Mouse (Mus musculus) limb, embryonic 15.5 days (tissue): ENCODE results near the gene Dbx2. TPM values are rescaled to one million over a fixed set of nuclear protein-coding genes. Genes with fewer than 3 reads are reported as not detected.
A peak's percentile ranks its signal among the peaks of the same experiment; 100 is the strongest.

Experiments
- ATAC-seq: fragments of 200-750 bp; cut with Nextera tagmentation; 2 replicates; pipeline ENCODE4 v1.8.0; 2017; ENCODE audit warnings: low read depth, moderate TSS enrichment; ENCODE audit not compliant: insufficient number of reproducible peaks, low FRiP score, low TSS enrichment
- H3K27ac ChIP-seq: fragments of 300-500 bp; sonication (generic); 2 replicates; pipeline ENCODE4 v1.5.1; 2015; ENCODE audit warnings: moderate library complexity, mild to moderate bottlenecking, inconsistent platforms
- H3K27me3 ChIP-seq: fragments of 300-500 bp; sonication (generic); 2 replicates; pipeline ENCODE4 v1.6.1; 2015; ENCODE audit warnings: inconsistent platforms
- H3K36me3 ChIP-seq: fragments of 300-500 bp; sonication (generic); 2 replicates; pipeline ENCODE4 v1.6.1; 2015; ENCODE audit warnings: inconsistent platforms
- H3K4me1 ChIP-seq: fragments of 300-500 bp; sonication (generic); 2 replicates; pipeline ENCODE4 v1.6.1; 2015; ENCODE audit warnings: inconsistent platforms
- H3K4me2 ChIP-seq: fragments of 300-500 bp; sonication (generic); 2 replicates; pipeline ENCODE4 v1.6.1; 2015; ENCODE audit warnings: mild to moderate bottlenecking, inconsistent platforms
- H3K4me3 ChIP-seq: fragments of 300-500 bp; sonication (generic); 2 replicates; pipeline ENCODE4 v1.5.1; 2015; ENCODE audit warnings: mild to moderate bottlenecking, inconsistent platforms
- H3K9ac ChIP-seq: fragments of 300-500 bp; sonication (generic); 2 replicates; pipeline ENCODE4 v1.6.1; 2015; ENCODE audit warnings: inconsistent platforms
- H3K9me3 ChIP-seq: fragments of 300-500 bp; sonication (generic); 2 replicates; pipeline ENCODE4 v1.6.1; 2016; ENCODE audit warnings: inconsistent platforms
- WGBS: fragments of 180-500 bp; shearing (Covaris S2); methylation state at CpG from one replicate; pipeline ENCODE4 v1.1.7; 2015; 5-methylcytosine and 5-hydroxymethylcytosine counted together
- polyA plus RNA-seq: library from polyadenylated mRNA; unstranded; fragments of >200 nt; fragmentation: Nextera tagmentation; extraction: Ambion mirVana; gene quantifications from 2 replicates; pipeline ENCODE4 v1.2.1, GENCODE M21; 2015

Dbx2 gene
- polyA plus RNA-seq: 10.8 and 12.7 TPM in 2 replicates

GRCm38 (mm10) chr15:95655860-95656259, at the start of gene Dbx2:
Gene Dbx2, minus strand, starts transcription at chr15:95655960.
- WGBS: 76% methylated on average over 5 of the region's 5 CpGs
- Histone ChIP-seq H3K27ac (no peak within 1 kb of the TSS), H3K9ac (no peak within 1 kb of the TSS), H3K4me3 (peak within 1 kb of the TSS; percentile 47), H3K4me2 (peak within 1 kb of the TSS; percentile 90), H3K36me3 (no peaks in the 10 kb centered on the region), H3K27me3 (peaks cover 45% of the 10 kb centered on the region), H3K9me3 (no peaks in the 10 kb centered on the region), H3K4me1 (peaks cover 20% of the 10 kb centered on the region)
- no peak for ATAC-seq

- no peak overlapping the region for H3K9ac ChIP-seq
These were observed 46.4 kb upstream of the Dbx2 start for GRCm38 (mm10) chr15:95702206-95702605.

DNA sequence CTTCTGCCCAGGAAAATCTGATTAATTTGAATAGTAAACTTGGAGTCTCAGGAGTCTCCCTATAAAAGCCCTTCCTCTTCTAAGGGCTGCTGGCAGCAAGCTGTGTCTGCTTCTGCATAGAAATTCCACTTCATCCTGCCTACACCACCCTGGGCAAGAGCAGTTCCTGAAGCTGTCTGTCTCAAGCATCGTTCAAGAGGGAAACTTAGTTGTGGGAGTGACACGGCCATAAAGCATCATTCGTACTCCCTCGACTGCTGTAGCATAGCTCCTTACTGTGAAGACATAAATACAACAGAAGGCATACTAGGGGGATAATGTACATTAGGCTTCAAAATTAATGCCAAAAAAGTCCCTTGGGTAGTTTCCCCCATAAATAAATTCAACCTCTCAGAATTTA, 45.8 kb upstream of the Dbx2 start:
- ATAC-seq: no peak
- H3K9me3 ChIP-seq: no peaks in the 10 kb centered on the region
- H3K27ac ChIP-seq: no peak overlapping the region
- 34% methylated on average over 4 of the region's 4 CpGs for WGBS
- no peak overlapping the region for H3K9ac ChIP-seq
- H3K27me3 ChIP-seq: no peaks in the 10 kb centered on the region
- no peak overlapping the region for H3K4me2 ChIP-seq
- H3K4me3 ChIP-seq: no peak overlapping the region
- no peaks in the 10 kb centered on the region for H3K36me3 ChIP-seq
- H3K4me1 ChIP-seq: no peaks in the 10 kb centered on the region

More at GRCm38 (mm10) chr15:95702206-95702605, 46.4 kb upstream of the Dbx2 start:
- 55% methylated on average over 9 of the region's 9 CpGs for WGBS
- Histone ChIP-seq H3K9me3 (no peaks in the 10 kb centered on the region), H3K4me2 (no peak overlapping the region), H3K27ac (no peak overlapping the region), H3K4me1 (no peaks in the 10 kb centered on the region), H3K36me3 (no peaks in the 10 kb centered on the region), H3K27me3 (no peaks in the 10 kb centered on the region), H3K4me3 (no peak overlapping the region)
- ATAC-seq: no peak

- no peak for ATAC-seq
- Histone ChIP-seq H3K4me3 (no peak overlapping the region), H3K27ac (no peak overlapping the region), H3K36me3 (no peaks in the 10 kb centered on the region), H3K4me1 (no peaks in the 10 kb centered on the region), H3K9me3 (no peaks in the 10 kb centered on the region), H3K4me2 (no peak overlapping the region), H3K27me3 (no peaks in the 10 kb centered on the region), H3K9ac (no peak overlapping the region)
- 54% methylated on average over 12 of the region's 12 CpGs for WGBS
These were observed 43.6 kb upstream of the Dbx2 start for GRCm38 (mm10) chr15:95699371-95699770.

DNA sequence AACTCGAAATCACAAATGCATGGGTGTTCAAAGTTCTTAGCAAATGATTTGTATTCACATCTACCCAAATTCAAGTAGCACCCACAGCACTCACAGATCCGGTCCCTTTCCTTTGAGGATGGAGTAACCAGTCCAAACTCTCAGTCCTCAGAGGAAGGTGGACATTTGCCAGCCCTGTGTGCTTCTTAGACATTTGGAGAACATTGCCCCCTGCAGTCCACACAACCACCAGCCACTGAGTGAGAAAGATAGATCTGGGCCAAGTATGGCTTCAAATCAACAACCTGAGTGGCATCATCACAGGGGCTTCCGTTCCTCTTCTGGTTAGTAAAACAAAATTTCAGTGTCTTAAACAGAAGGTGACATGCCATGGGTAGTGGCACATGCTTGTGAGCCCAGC, 38.0 kb upstream of the Dbx2 start:
- H3K27ac ChIP-seq: no peak overlapping the region
- no peak overlapping the region for H3K4me2 ChIP-seq
- H3K36me3 ChIP-seq: no peaks in the 10 kb centered on the region
- no peaks in the 10 kb centered on the region for H3K4me1 ChIP-seq
- H3K9ac ChIP-seq: no peak overlapping the region
- no peaks in the 10 kb centered on the region for H3K9me3 ChIP-seq
- whole genome bisulfite sequencing: 82% methylated on average over 3 of the region's 3 CpGs
- no peaks in the 10 kb centered on the region for H3K27me3 ChIP-seq
- no peak for ATAC-seq
- no peak overlapping the region for H3K4me3 ChIP-seq

- Histone ChIP-seq H3K9ac (no peak overlapping the region), H3K9me3 (no peaks in the 10 kb centered on the region), H3K4me3 (no peak overlapping the region), H3K36me3 (no peaks in the 10 kb centered on the region), H3K27ac (no peak overlapping the region), H3K4me2 (no peak overlapping the region), H3K4me1 (no peaks in the 10 kb centered on the region), H3K27me3 (no peaks in the 10 kb centered on the region)
- WGBS: 55% methylated on average over 8 of the region's 8 CpGs
- ATAC-seq: no peak
These were observed 35.8 kb upstream of the Dbx2 start for GRCm38 (mm10) chr15:95691594-95691993.

- no peaks in the 10 kb centered on the region for H3K4me1 ChIP-seq
- no peaks in the 10 kb centered on the region for H3K9me3 ChIP-seq
- 55% methylated on average over 5 of the region's 5 CpGs for WGBS
- H3K27ac ChIP-seq: no peak overlapping the region
- H3K4me3 ChIP-seq: no peak overlapping the region
- no peaks in the 10 kb centered on the region for H3K36me3 ChIP-seq
- no peak overlapping the region for H3K4me2 ChIP-seq
- no peak overlapping the region for H3K9ac ChIP-seq
- H3K27me3 ChIP-seq: no peaks in the 10 kb centered on the region
- no peak for ATAC-seq
These were observed 35.4 kb upstream of the Dbx2 start for GRCm38 (mm10) chr15:95691129-95691528.

DNA sequence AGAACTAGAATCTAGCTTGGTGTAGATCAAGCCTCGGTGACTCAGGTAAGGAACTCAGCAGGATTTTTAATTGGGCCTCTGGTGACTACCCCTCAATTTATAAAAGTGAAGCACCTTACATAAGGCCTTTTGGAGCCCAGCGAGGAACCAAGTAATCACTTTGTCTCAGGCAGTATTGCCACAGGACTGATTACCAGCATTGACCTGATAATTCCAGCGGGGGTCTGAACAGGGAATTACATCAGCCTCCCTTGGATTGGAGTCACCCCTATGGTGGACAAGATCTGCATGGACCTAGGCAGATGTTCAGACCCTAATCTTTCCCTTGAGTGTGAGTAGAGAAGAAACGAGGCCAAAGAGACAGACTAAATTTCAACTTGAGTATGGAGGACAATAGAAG, 26.9 kb upstream of the Dbx2 start:
- H3K4me1 ChIP-seq: no peaks in the 10 kb centered on the region
- WGBS: 88% methylated on average over 4 of the region's 4 CpGs
- no peak for ATAC-seq

DNA sequence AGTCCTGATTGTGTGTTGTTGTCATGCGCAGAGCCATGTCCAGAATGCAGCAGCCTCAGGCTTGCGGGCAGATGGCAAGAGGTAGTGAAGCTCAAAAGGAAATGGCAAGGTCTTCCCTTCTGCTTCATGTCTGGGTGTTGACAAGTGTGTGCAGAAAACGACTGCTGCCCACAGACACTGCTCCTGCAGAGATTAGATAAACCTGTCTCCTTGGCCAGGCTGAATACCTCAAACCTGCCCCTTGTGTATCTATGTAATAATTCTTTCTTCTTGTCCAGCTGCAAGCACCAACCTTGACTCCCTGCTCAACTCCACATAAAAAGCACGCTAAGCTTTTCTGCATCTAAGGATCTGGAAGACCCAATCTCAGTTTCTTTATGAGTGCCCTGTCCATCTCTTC, 19.9 kb upstream of the Dbx2 start:
- Histone ChIP-seq H3K27ac (no peak overlapping the region), H3K4me1 (no peaks in the 10 kb centered on the region), H3K4me2 (no peak overlapping the region), H3K9me3 (no peaks in the 10 kb centered on the region), H3K36me3 (no peaks in the 10 kb centered on the region), H3K27me3 (no peaks in the 10 kb centered on the region), H3K9ac (no peak overlapping the region), H3K4me3 (no peak overlapping the region)
- ATAC-seq: no peak
- 88% methylated on average over 4 of the region's 4 CpGs for WGBS

More for the DNA sequence above, 26.9 kb upstream of the Dbx2 start:
- Histone ChIP-seq H3K36me3 (no peaks in the 10 kb centered on the region), H3K4me3 (no peak overlapping the region), H3K9ac (no peak overlapping the region), H3K27me3 (no peaks in the 10 kb centered on the region), H3K27ac (no peak overlapping the region), H3K9me3 (no peaks in the 10 kb centered on the region), H3K4me2 (no peak overlapping the region)

DNA sequence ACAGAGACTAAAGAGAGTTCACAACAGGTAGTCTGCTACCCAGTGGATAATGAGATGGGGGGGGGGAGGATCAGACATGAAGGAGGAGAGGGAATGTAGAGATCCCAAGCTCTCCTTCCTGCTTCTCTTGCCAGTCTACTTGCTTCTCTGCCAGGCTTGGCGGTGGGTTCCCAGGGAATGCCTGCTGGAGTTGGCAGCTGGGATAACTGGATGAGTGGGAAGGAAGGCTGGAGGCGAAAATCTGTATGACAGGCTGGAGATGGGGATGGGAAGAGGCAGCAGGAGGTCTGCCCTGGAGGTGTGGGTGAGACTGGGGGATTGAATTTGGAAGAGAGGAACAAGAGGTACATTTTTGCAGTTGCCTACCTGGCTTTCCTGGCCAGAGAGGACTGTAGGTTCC, 19.4 kb upstream of the Dbx2 start:
- Histone ChIP-seq H3K27me3 (no peaks in the 10 kb centered on the region), H3K4me3 (no peak overlapping the region), H3K4me1 (no peaks in the 10 kb centered on the region), H3K4me2 (no peak overlapping the region), H3K9ac (no peak overlapping the region), H3K36me3 (no peaks in the 10 kb centered on the region), H3K27ac (no peak overlapping the region), H3K9me3 (no peaks in the 10 kb centered on the region)
- no peak for ATAC-seq
- WGBS: 90% methylated on average over 2 of the region's 2 CpGs

GRCm38 (mm10) chr15:95667209-95667608, 11.4 kb upstream of the Dbx2 start:
- H3K9ac ChIP-seq: no peak overlapping the region
- no peaks in the 10 kb centered on the region for H3K27me3 ChIP-seq
- no peak overlapping the region for H3K4me2 ChIP-seq
- no peak for ATAC-seq
- H3K27ac ChIP-seq: no peak overlapping the region
- H3K9me3 ChIP-seq: no peaks in the 10 kb centered on the region
- no peaks in the 10 kb centered on the region for H3K4me1 ChIP-seq
- H3K36me3 ChIP-seq: no peaks in the 10 kb centered on the region
- 38% methylated on average over 8 of the region's 8 CpGs for WGBS
- H3K4me3 ChIP-seq: no peak overlapping the region

- ATAC-seq: no peak
- no peak overlapping the region for H3K9ac ChIP-seq
- no peak overlapping the region for H3K27ac ChIP-seq
- H3K36me3 ChIP-seq: no peaks in the 10 kb centered on the region
- no peaks in the 10 kb centered on the region for H3K9me3 ChIP-seq
- H3K27me3 ChIP-seq: no peaks in the 10 kb centered on the region
- H3K4me1 ChIP-seq: no peaks in the 10 kb centered on the region
- 90% methylated on average over 4 of the region's 4 CpGs for WGBS
- H3K4me2 ChIP-seq: no peak overlapping the region
- no peak overlapping the region for H3K4me3 ChIP-seq
These were observed 9.2 kb upstream of the Dbx2 start for GRCm38 (mm10) chr15:95665002-95665401.

GRCm38 (mm10) chr15:95661718-95662117, 6.0 kb upstream of the Dbx2 start:
- H3K9ac ChIP-seq: no peak overlapping the region
- H3K27ac ChIP-seq: no peak overlapping the region
- H3K9me3 ChIP-seq: no peaks in the 10 kb centered on the region
- H3K4me2 ChIP-seq: no peak overlapping the region
- H3K4me1 ChIP-seq: no peaks in the 10 kb centered on the region
- ATAC-seq: no peak
- no peaks in the 10 kb centered on the region for H3K36me3 ChIP-seq
- 72% methylated on average over 2 of the region's 2 CpGs for WGBS
- H3K27me3 ChIP-seq: no peaks in the 10 kb centered on the region; the same call in 1 of the 2 replicates
- H3K4me3 ChIP-seq: no peak overlapping the region
